Mouse (Mus musculus) liver, adult 2 months (tissue): ENCODE measurements around the gene Lipa. TPM values are rescaled to one million over a fixed set of nuclear protein-coding genes. Genes with fewer than 3 reads are reported as not detected.

Experiments used
- DNase-seq: peaks from one replicate; pipeline ENCODE4 v3.0.0-alpha.2; 2011; ENCODE audit warnings: low read depth, low spot score; ENCODE audit errors: extremely low read depth
- H3K27ac ChIP-seq: fragments of 200-500 bp; replicated peaks from 2 replicates; pipeline ENCODE4 v1.5.1; 2012; ENCODE audit warnings: low read depth, mild to moderate bottlenecking, control low read depth, inconsistent platforms, low read length; ENCODE audit not compliant: insufficient read depth
- H3K27me3 ChIP-seq: fragments of 200-500 bp; 2 replicates; pipeline ENCODE4 v1.6.1; 2012; ENCODE audit warnings: mild to moderate bottlenecking, moderate library complexity, low read length, inconsistent platforms; ENCODE audit not compliant: control insufficient read depth, insufficient read depth
- H3K36me3 ChIP-seq: fragments of 200-500 bp; 2 replicates; pipeline ENCODE4 v1.6.1; 2012; ENCODE audit warnings: low read length, inconsistent platforms; ENCODE audit not compliant: control insufficient read depth, insufficient read depth
- H3K4me1 ChIP-seq: fragments of 200-500 bp; 2 replicates; pipeline ENCODE4 v1.6.1; 2011; ENCODE audit warnings: low read length; ENCODE audit not compliant: control insufficient read depth, insufficient read depth
- H3K4me3 ChIP-seq: fragments of 200-500 bp; 2 replicates; pipeline ENCODE4 v1.5.1; 2011; ENCODE audit warnings: low read depth, mild to moderate bottlenecking, control low read depth, low read length, moderate library complexity; ENCODE audit not compliant: insufficient read depth
- H3K79me2 ChIP-seq: fragments of 200-500 bp; 2 replicates; pipeline ENCODE4 v1.6.1; 2012; ENCODE audit warnings: inconsistent platforms, mild to moderate bottlenecking, low read length, moderate library complexity; ENCODE audit not compliant: control insufficient read depth, insufficient read depth
- H3K9ac ChIP-seq: fragments of 200-500 bp; 2 replicates; pipeline ENCODE4 v1.6.1; 2012; ENCODE audit warnings: low read depth, mild to moderate bottlenecking, control low read depth, inconsistent platforms, low read length
- CTCF ChIP-seq: fragments of 200-500 bp; IDR thresholded peaks from 2 replicates; pipeline ENCODE4 v1.5.1; 2011; ENCODE audit warnings: low read depth, low read length, control low read depth
- POLR2A ChIP-seq: fragments of 200-500 bp; IDR thresholded peaks from 2 replicates; pipeline ENCODE4 v1.6.1; 2011; ENCODE audit warnings: low read length, control low read depth; ENCODE audit not compliant: insufficient read depth; ENCODE audit errors: extremely low read depth
- WGBS: fragments of 180-500 bp; shearing (Covaris S2); methylation state at CpG from one replicate; pipeline ENCODE4 v1.1.7; 2018; 5-methylcytosine and 5-hydroxymethylcytosine counted together
- polyA plus RNA-seq: library from polyadenylated mRNA; depleted of rRNA; stranded (reverse); fragments of >200 nt; gene quantifications from 2 replicates; pipeline ENCODE4 v1.2.3, GENCODE M21; 2012; rRNA removed
- total RNA-seq: library from RNA; depleted of rRNA; stranded (reverse); fragments of >200 nt; gene quantifications from 2 replicates; pipeline ENCODE4 v1.2.3, GENCODE M21; 2014; rRNA removed

Gene Lipa
- total RNA-seq (159 and 192 TPM in 2 replicates), polyA plus RNA-seq (137 and 146 TPM in 2 replicates)

DNA sequence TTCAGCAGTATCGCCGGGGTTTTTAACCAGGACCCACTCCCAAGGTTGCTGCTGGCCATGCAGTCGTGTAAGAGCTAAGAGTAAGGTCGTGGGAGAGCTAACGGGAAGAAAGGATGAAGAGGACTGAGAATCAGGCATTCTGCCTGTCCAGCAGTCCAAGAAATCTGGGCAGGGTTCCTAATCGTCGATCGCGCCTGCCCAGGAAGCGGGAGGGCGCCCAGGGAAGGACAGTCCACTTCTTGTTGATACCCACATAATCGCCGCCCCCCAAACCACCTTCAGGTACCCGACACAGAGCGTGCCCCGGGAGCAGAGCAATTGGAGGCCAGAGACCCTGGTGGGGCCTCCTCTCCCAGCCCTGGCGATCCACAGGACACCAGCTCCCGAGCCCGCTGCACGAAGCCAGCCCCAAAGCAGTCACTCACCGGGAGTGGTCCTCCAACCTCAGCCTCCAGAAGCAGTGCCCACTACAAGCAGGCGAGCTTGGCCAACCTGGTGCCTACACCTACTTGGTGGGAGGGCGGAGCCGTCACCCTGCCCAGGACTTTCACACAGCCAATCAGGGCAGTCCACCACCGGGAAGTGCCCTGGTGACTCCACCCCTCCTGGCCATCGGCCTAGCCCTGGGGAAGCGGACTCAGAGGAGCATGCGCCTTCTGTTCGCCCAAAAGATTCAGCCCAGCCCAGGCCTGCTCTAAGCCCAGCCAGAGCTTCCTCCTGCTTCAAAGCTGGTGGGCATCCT is at the start of gene Lipa:
TSS of gene Lipa (minus strand) at position 534 of the 742 bp plus-strand sequence.
- H3K4me3 ChIP-seq, result peak within 1 kb of the TSS; percentile 87
- WGBS, result under 1% methylated on average over 29 of the region's 29 CpGs
- TF ChIP-seq POLR2A, result peak; percentile 99
- TF ChIP-seq CTCF, result no peak
- H3K27ac ChIP-seq, result peak within 1 kb of the TSS; percentile 94
- peaks cover 10% of the 10 kb centered on the region; the same call in 1 of the 2 replicates for H3K79me2 ChIP-seq
- peaks cover 10% of the 10 kb centered on the region for H3K4me1 ChIP-seq
- H3K36me3 ChIP-seq, result peaks cover 13% of the 10 kb centered on the region
- peak; percentile 96 for DNase-seq
- H3K9ac ChIP-seq, result peak within 1 kb of the TSS; percentile 86
- no peaks in the 10 kb centered on the region for H3K27me3 ChIP-seq

DNA sequence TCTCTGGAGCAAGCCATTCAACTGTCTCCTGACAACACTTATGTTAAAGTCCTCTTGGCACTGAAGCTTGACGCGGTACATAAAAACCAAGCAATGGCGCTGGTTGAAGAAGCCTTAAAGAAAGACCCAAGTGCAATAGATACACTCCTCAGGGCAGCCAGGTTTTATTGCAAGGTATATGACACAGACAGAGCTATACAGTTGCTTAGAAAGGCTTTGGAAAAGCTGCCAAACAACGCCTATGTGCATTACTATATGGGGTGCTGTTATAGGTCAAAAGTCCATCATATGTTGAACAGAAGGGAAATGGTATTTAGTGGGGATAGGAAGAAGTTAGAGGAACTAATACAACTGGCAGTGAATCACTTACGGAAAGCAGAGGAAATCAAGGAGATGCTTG is 46.4 kb upstream of the Lipa start:
- no peak for TF ChIP-seq POLR2A
- no peak for TF ChIP-seq CTCF
- H3K36me3 ChIP-seq, result no peaks in the 10 kb centered on the region; the same call in 1 of the 2 replicates
- WGBS, result 93% methylated on average over 5 of the region's 5 CpGs
- H3K4me3 ChIP-seq, result no peak overlapping the region
- H3K9ac ChIP-seq, result no peak overlapping the region
- H3K27ac ChIP-seq, result no peak overlapping the region
- no peak for DNase-seq
- no peaks in the 10 kb centered on the region for H3K79me2 ChIP-seq
- no peaks in the 10 kb centered on the region for H3K27me3 ChIP-seq
- no peaks in the 10 kb centered on the region; the same call in 1 of the 2 replicates for H3K4me1 ChIP-seq

DNA sequence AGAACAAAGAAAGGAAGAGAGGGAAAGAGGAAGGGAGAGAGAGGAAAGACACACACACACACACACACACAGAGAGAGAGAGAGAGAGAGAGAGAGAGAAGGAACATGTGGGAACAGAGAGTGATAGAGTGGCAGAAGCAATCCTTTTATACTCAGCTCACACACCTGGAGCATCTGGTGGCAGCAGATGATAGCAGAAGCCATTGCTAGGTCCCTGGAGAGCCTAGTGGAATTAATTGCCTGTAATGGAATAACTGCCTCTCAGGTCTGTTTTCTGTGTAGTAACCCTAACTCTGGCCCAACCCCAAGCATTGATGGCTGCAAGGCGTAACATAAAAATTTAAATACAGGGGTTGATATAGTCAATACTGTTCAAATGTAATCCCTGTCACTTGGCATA is 43.8 kb upstream of the Lipa start:
- no peak overlapping the region for H3K27ac ChIP-seq
- H3K79me2 ChIP-seq, result no peaks in the 10 kb centered on the region
- H3K4me1 ChIP-seq, result no peaks in the 10 kb centered on the region; the same call in 1 of the 2 replicates
- DNase-seq, result no peak
- no peaks in the 10 kb centered on the region; the same call in 1 of the 2 replicates for H3K36me3 ChIP-seq
- no peak overlapping the region for H3K9ac ChIP-seq
- no peaks in the 10 kb centered on the region for H3K27me3 ChIP-seq
- TF ChIP-seq POLR2A, result no peak
- TF ChIP-seq CTCF, result no peak
- 94% methylated on average over 1 of the region's 1 CpGs for WGBS
- H3K4me3 ChIP-seq, result 0 out of 2 replicates have a peak overlapping the region, but pooled peaks have one; percentile 3

DNA sequence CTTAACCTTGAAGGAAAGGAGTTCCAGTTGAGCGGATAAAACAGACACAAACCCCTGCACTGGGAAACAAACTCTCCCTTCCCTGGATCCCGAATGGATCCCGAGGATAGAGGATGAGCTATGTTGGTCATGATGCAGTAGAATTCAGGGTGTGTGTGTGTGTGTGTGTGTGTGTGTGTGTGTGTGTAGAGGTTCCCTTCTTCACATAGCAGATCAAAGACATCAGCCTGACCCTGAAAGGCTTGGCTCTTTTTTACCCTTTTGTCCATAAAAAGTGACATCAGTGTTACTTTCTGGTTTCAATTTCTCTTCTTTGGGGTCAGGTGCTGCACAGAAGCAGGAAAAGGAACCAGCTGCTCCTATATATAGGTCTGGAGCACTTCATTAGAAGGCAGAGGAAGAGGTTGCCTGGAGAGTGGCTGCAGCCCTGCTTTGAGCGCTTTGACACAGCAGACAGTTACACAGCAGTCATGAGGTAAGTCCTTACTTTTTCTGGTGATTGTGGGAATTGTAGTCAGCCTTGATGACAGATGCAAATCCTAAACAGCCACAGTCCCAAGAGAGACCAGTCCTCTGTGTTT is 42.7 kb upstream of the Lipa start:
- H3K9ac ChIP-seq, result peak overlapping the region; percentile 30; the same call in 1 of the 2 replicates
- H3K4me3 ChIP-seq, result peak overlapping the region; percentile 44; the same call in 1 of the 2 replicates
- no peaks in the 10 kb centered on the region; the same call in 1 of the 2 replicates for H3K4me1 ChIP-seq
- WGBS, result 80% methylated on average over 4 of the region's 4 CpGs
- no peaks in the 10 kb centered on the region for H3K79me2 ChIP-seq
- TF ChIP-seq POLR2A, result no peak
- TF ChIP-seq CTCF, result no peak
- no peak for DNase-seq
- no peaks in the 10 kb centered on the region for H3K27me3 ChIP-seq
- no peaks in the 10 kb centered on the region; the same call in 1 of the 2 replicates for H3K36me3 ChIP-seq
- peak overlapping the region; percentile 51 for H3K27ac ChIP-seq

DNA sequence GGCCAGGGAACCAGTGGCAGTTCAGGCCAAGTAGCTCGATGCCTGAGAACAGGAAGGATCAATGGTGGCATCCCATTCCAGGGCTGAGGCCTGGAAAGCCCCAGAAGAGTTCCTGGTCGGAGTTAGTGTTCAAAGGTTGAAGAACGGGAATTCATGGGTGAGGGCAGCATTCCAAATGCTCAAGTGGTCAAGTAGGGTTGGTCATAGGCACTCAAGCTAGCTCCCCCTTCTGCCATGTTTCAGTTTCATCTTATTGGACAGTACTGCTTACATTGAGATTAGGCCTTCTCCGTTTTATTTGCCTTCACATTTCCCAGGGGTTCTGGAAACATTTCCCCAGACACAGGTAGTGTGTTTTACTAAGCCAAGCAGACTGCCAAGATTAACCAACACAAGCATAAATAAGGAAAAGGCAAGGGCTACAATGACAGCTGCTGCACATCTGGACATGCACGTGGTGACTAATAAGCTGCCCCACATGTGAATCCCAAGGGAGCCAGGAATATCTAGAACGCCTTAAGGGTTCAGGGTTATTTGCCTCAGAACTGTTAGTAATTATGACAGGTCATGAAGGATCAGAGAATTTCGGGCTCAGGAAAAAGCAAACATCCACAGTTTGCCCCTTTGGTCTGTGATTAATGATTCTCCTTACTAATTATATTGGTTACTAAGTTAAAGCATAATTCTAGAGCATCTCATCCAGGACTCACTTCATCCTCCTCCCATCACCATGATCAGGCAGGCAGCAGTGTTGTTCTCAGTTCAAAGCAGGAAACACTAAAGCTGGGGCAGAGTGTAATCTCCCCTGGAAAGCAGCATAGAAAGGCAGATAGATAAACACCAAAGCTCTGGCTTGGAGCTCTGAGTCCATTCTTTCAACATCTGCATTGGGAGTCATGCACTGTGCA is 42.0 kb upstream of the Lipa start:
- Histone ChIP-seq H3K27ac (peak overlapping the region; percentile 51), H3K27me3 (no peaks in the 10 kb centered on the region), H3K9ac (no peak overlapping the region), H3K4me1 (no peaks in the 10 kb centered on the region; the same call in 1 of the 2 replicates), H3K36me3 (no peaks in the 10 kb centered on the region; the same call in 1 of the 2 replicates), H3K79me2 (no peaks in the 10 kb centered on the region), H3K4me3 (no peak overlapping the region)
- 67% methylated on average over 7 of the region's 7 CpGs for WGBS
- TF ChIP-seq POLR2A (no peak), CTCF (no peak)
- DNase-seq, result no peak
